Mouse (Mus musculus) MEL-GATA-1-ER (cell line): Measurements from ENCODE around the gene Rbm44.

Experiments
- DNase-seq: peaks from one replicate; pipeline ENCODE4 v3.0.0-alpha.2; 2012; ENCODE audit warnings: low read depth; ENCODE audit errors: extremely low read depth

Gene Rbm44

DNA sequence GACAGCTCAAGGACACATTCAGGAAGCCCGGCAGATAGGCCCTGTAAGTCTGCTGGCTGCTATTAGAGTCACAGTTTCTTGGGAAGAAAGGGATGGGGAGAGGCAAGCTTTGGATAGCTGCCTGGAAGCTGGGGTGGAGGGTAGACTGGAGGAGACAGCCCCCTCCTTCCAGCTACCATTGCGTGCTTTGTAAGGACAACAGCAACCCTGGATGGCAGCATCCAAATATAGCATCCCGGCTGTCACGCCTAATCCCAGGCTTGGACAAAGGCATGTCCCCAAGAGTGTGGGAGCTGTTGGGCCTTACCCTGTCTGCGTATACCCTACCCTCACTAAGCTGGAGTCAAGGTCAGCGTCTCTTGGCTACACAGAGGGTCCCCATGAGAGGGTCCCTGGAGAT, 64.5 kb downstream of the Rbm44 start:
- DNase-seq, result no peak

DNA sequence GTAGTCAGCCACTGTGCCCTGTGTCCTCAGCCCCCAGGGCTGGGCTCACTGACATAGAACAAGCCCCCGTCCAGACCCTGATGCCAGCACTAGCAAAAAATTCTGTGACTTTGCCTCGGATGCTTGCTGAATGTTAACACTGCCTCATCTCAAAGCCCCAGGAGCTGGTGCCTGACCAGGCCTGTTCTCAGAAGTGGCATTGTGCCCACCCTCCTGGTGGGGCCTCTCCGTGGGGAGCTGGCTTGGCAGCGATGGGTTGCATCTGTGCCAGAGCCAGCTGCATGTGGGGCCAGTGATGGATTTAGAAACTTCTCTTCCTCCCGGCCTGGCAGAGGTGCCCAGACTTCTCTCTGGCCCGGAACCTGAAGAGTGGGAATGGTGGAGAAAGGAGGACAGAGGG, 64.9 kb downstream of the Rbm44 start:
- DNase-seq, result no peak

DNA sequence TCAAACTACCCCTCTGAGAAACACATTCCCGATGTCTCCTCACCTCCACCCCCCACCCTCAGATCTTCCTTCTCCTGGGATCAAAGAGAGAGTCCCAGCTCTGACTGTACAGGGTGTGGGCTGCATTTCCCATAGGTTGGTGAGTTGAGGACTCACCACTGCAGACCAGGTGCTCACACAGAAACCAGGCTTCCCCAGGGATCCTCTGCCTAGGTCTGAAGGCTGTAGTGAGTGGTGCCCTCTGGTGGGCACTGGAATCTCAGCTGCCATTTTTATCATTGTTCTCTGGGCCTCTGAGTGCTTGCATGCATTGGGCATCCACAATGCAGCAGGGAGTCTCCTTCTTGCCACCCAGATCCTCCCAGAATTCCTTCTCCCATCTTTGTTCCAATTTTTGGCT, 66.2 kb downstream of the Rbm44 start:
- no peak for DNase-seq

DNA sequence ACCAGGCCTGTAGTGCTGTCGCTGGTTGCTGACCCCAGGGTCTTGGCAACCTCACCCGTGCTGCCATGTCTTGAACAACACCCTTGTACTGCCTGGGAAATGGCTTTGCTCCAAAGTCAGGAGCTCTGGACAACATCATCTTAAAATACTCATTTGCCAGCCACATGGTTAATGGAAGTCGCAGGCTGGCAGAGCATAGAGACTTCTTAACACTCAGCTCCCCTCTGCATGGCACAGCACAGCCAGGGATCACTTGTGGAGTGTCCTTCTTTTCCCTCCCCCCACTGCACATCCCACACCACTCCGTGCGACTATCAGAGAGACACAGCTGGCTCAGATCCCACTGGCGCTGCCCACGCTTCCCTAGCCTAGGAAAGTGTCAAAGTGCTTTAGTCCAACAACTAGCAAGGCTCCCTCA, 66.7 kb downstream of the Rbm44 start:
- DNase-seq, result no peak

DNA sequence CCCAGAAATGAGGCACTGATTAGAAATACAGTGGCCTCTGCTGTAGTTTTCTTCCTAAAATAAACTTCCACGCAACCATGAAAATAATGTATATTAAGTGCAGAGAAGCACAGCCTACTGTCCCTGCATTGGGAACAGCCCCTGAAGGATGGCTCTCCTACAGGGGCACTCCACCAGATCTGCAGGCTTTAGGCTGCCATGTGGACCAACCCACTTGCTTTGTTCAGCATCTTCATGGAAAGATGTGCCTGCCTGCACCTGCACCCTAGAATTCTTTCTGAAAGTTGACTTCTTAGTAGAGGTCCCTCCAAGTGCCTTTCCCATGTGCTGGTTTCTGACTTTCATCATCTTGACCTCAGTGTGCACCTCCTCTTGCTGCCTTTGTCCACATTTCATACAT, 70.4 kb downstream of the Rbm44 start:
- no peak for DNase-seq

DNA sequence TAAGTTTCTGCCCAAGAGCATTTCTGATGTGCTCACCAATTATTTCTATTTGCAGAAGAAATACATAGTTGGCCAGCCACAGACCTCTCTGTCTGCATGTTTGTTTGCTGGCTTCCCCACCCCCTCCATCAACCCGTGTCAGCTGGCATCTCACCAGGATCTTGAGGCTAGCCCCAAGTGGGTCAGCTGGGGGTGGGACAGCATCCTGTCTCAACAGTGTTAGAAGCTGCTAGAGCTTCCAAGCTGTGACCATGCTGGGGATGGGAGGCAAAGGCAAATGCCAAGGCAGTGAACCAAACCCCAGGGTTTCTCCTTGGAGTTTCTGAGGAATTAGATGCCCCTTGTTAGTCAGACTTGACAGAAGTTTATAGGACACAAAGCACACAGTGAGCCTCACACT, 71.1 kb downstream of the Rbm44 start:
- no peak for DNase-seq

DNA sequence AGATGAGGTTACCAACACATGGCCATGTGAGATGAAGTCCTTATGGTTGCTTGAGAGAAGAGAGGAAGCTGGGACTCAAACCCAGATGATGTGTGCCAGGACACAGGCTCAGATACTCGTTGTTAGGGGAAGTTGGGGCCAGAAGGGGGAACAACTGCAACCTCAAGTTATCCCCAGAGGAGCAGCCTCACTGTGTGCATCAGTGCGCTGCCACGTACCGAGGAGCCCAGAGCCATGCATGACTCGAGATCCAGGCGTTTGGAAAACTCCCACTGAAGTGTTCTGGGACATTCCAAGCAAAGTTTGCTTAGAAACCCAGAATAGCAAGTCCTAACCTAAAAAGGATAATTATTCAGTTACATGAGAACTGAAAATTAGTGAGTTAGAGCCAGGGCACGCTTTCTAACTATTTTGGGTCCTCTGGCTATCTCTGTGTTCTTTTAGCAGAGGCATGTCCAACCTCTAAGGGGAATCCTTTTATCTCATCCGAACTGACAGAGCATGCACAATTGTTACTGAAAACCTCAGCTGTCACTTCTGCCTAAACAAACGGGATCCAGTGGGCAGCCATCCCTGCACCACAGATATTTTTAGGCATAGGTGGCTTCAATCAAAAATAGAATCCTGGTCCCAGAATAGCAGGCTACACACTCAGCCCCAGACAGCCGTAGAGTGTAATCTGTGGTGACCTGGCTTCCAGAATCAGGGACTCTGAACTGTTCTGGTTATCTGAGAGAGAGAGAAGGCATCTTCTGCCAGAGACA, 71.8 kb downstream of the Rbm44 start:
- DNase-seq, result peak; percentile 84

DNA sequence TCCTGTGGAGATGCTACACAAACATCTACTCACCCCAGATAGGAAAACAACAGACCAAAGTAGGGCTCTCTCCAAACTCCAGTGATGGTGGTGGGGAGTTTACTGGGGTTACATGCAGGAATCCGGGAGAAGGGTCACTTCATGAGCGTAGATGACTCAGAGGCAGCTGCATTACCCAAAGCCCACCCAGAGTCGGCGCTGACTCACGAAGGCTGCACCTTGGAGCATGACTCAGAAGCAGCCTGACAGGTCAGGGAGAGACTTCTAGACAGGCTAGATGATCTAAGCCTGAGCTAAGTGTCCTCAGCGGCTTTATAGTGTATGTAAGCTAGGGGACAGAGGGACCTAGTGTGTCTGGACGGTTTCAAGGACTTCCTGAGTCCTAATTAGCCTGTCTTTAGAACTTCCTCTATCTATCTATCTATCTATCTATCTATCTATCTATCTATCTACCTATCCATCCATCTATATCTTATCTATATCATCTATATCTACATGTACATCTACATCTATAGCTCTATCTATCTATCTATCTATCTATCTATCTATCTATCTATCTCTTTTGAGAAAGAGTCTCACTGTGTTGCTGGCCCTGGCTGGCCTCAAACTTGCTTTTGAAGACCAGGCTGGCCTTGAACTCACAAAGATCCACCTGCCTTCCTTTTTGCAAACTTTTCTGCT, 74.9 kb downstream of the Rbm44 start:
- no peak for DNase-seq

DNA sequence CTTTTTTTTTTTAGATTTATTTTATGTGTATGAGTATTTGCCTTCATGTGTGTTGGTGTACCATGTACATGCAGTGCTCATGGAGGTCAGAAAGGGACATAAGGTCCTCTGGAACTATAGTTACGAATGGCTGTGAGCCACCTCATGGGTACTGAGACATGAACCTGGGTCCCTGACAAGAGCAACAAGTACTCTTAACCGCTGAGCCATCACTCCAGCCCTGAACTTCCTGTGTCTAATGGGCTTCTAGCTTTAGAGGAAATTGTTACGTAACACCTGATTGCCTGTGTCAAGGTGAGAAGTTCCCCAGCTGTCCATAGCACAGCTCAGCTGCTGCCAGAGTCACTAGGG, 75.4 kb downstream of the Rbm44 start:
- no peak for DNase-seq
